Mouse (Mus musculus) myocyte (in vitro differentiated cells): Measurements from ENCODE around the gene Lrrc74b.
"Not testable (repeated sequence)": the region's sequence is repeated elsewhere in the genome, so short reads cannot be mapped to it uniquely, and the experiment has no call there.

Source experiments
- CEBPB ChIP-seq: IDR thresholded peaks from 2 replicates; pipeline ENCODE4 v1.6.1; 2011; ENCODE audit warnings: mild to moderate bottlenecking, moderate library complexity; ENCODE audit not compliant: poor library complexity, insufficient read depth, severe bottlenecking
- E2F4 ChIP-seq: IDR thresholded peaks from one replicate; pipeline ENCODE4 v1.6.1; 2011; ENCODE audit warnings: mild to moderate bottlenecking, control low read depth, moderate library complexity; ENCODE audit not compliant: insufficient read depth
- MAX ChIP-seq: IDR thresholded peaks from one replicate; pipeline ENCODE4 v1.6.1; 2011; ENCODE audit warnings: low read depth, mild to moderate bottlenecking, control low read depth
- MYOG ChIP-seq, 3 experiments: IDR thresholded peaks; one replicate each; pipeline ENCODE4 v1.6.1; 2011; ENCODE audit warnings: control low read depth in 2 of 3, low read depth in 2 of 3, mild to moderate bottlenecking in 2 of 3; ENCODE audit not compliant: insufficient read length in 2 of 3, control insufficient read depth in 1 of 3, insufficient read depth in 1 of 3
- POLR2A ChIP-seq: IDR thresholded peaks from one replicate; pipeline ENCODE4 v1.6.1; 2011; ENCODE audit warnings: low read depth, mild to moderate bottlenecking, control low read depth, moderate library complexity; ENCODE audit not compliant: insufficient read length
- POLR2AphosphoS2 ChIP-seq: IDR thresholded peaks from one replicate; pipeline ENCODE4 v1.6.1; 2011; ENCODE audit warnings: low read depth, control low read depth; ENCODE audit not compliant: insufficient read length
- REST ChIP-seq: IDR thresholded peaks from one replicate; pipeline ENCODE4 v1.6.1; 2011; ENCODE audit warnings: mild to moderate bottlenecking, control low read depth, moderate library complexity; ENCODE audit not compliant: insufficient read depth, insufficient read length
- TCF12 ChIP-seq: IDR thresholded peaks from one replicate; pipeline ENCODE4 v1.6.1; 2011; ENCODE audit warnings: mild to moderate bottlenecking, control low read depth; ENCODE audit not compliant: poor library complexity, insufficient read depth, severe bottlenecking
- USF1 ChIP-seq: IDR thresholded peaks from one replicate; pipeline ENCODE4 v1.6.1; 2011; ENCODE audit warnings: low read depth, mild to moderate bottlenecking, control low read depth, moderate library complexity

DNA sequence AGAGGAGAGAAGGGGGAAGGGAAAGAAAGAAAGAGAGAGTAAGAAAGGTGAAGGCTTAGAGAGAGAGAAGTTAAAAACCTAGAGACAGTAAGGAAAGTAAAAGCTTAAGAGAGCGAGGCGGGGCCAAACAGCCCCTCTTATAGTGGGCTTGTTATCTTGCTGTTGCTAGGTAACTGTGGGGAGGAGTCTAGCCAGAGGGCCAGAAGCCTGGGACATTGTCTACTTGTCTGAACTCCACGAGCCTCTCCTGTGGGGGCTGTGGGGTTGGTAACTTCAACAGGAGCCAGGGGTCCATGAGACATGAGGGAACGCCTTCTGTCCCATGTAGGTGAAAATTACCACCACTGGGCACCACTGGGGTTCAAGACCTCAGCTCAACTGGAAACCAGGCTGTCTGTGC is 6.3 kb downstream of the Lrrc74b start:
- not testable (repeated sequence) for TF ChIP-seq MYOG (IDR thresholded peaks at IDR 0.05; ENCODE audit: control insufficient read depth in 1 of 3, insufficient read depth in 1 of 3, insufficient read length in 2 of 3, low read depth in 2 of 3); E2F4; POLR2A; REST; MAX; TCF12; USF1; CEBPB; POLR2AphosphoS2
